Mouse (Mus musculus) embryonic facial prominence, embryonic 13.5 days (tissue): ENCODE results near the gene Krt35. TPM values are rescaled to one million over a fixed set of nuclear protein-coding genes. Genes with fewer than 3 reads are reported as not detected.

Experiments used
- ATAC-seq: fragments of 200-750 bp; cut with Nextera tagmentation; 2 replicates; pipeline ENCODE4 v1.8.0; 2017; ENCODE audit warnings: low read depth; ENCODE audit not compliant: insufficient number of reproducible peaks, insufficient read depth, low FRiP score, low TSS enrichment
- H3K27ac ChIP-seq: fragments of 300-500 bp; sonication (generic); 2 replicates; pipeline ENCODE4 v1.5.1; 2015; ENCODE audit warnings: moderate library complexity, mild to moderate bottlenecking, inconsistent platforms
- H3K27me3 ChIP-seq: fragments of 300-500 bp; sonication (generic); 2 replicates; pipeline ENCODE4 v1.6.1; 2015; ENCODE audit warnings: mild to moderate bottlenecking, inconsistent platforms
- H3K36me3 ChIP-seq: fragments of 300-500 bp; sonication (generic); 2 replicates; pipeline ENCODE4 v1.6.1; 2015; ENCODE audit warnings: mild to moderate bottlenecking, inconsistent platforms
- H3K4me1 ChIP-seq: fragments of 300-500 bp; sonication (generic); 2 replicates; pipeline ENCODE4 v1.6.1; 2015; ENCODE audit warnings: inconsistent platforms
- H3K4me2 ChIP-seq: fragments of 300-500 bp; sonication (generic); 2 replicates; pipeline ENCODE4 v1.6.1; 2015; ENCODE audit warnings: moderate library complexity, mild to moderate bottlenecking, inconsistent platforms
- H3K4me3 ChIP-seq: fragments of 300-500 bp; sonication (generic); 2 replicates; pipeline ENCODE4 v1.5.1; 2015; ENCODE audit warnings: mild to moderate bottlenecking, inconsistent platforms
- H3K9ac ChIP-seq: fragments of 300-500 bp; sonication (generic); 2 replicates; pipeline ENCODE4 v1.6.1; 2015; ENCODE audit warnings: mild to moderate bottlenecking, inconsistent platforms
- H3K9me3 ChIP-seq: fragments of 300-500 bp; sonication (generic); 2 replicates; pipeline ENCODE4 v1.6.1; 2016; ENCODE audit warnings: inconsistent platforms
- WGBS: fragments of 180-500 bp; shearing (Covaris S2); methylation state at CpG from one replicate; pipeline ENCODE4 v1.1.7; 2015; ENCODE audit warnings: mixed read lengths; 5-methylcytosine and 5-hydroxymethylcytosine counted together
- polyA plus RNA-seq: library from polyadenylated mRNA; unstranded; fragments of >200 nt; fragmentation: Nextera tagmentation; extraction: Ambion mirVana; gene quantifications from 2 replicates; pipeline ENCODE4 v1.2.1, GENCODE M21; 2015

The Krt35 gene
- polyA plus RNA-seq, 1 experiment from 2014 or later, result 1.5 TPM

GRCm38 (mm10) chr11:100058875-100059274 lies 37.2 kb downstream of the Krt35 start:
- H3K9ac ChIP-seq, result no peak overlapping the region
- H3K27ac ChIP-seq, result no peak overlapping the region
- WGBS, result 66% methylated on average over 8 of the region's 8 CpGs
- ATAC-seq, result no peak
- H3K4me1 ChIP-seq, result no peaks in the 10 kb centered on the region
- no peaks in the 10 kb centered on the region for H3K27me3 ChIP-seq
- H3K4me2 ChIP-seq, result no peak overlapping the region
- H3K4me3 ChIP-seq, result no peak overlapping the region
- no peaks in the 10 kb centered on the region for H3K36me3 ChIP-seq
- H3K9me3 ChIP-seq, result no peaks in the 10 kb centered on the region

- H3K4me2 ChIP-seq, result no peak overlapping the region
- no peaks in the 10 kb centered on the region for H3K27me3 ChIP-seq
- 70% methylated on average over 9 of the region's 9 CpGs for WGBS
- no peak overlapping the region for H3K27ac ChIP-seq
- no peak overlapping the region for H3K9ac ChIP-seq
- no peaks in the 10 kb centered on the region for H3K36me3 ChIP-seq
- ATAC-seq, result no peak
- H3K4me1 ChIP-seq, result no peaks in the 10 kb centered on the region
- no peak overlapping the region for H3K4me3 ChIP-seq
- no peaks in the 10 kb centered on the region for H3K9me3 ChIP-seq
Measured at GRCm38 (mm10) chr11:100055686-100056655, 40.1 kb downstream of the Krt35 start.

- 77% methylated on average over 3 of the region's 3 CpGs for WGBS
- ATAC-seq, result no peak
Measured at GRCm38 (mm10) chr11:100050451-100050850, 45.6 kb downstream of the Krt35 start, which contains the start of gene Krt31. Gene Krt31 (minus strand): TSS chr11:100050551.

GRCm38 (mm10) chr11:100047193-100047592 lies 48.8 kb downstream of the Krt35 start:
- Histone ChIP-seq H3K4me2 (no peak overlapping the region), H3K27me3 (no peaks in the 10 kb centered on the region), H3K4me3 (no peak overlapping the region), H3K9ac (no peak overlapping the region), H3K9me3 (no peaks in the 10 kb centered on the region), H3K36me3 (no peaks in the 10 kb centered on the region), H3K4me1 (no peaks in the 10 kb centered on the region), H3K27ac (no peak overlapping the region)
- 86% methylated on average over 2 of the region's 2 CpGs for WGBS
- no peak for ATAC-seq

More at GRCm38 (mm10) chr11:100050451-100050850, 45.6 kb downstream of the Krt35 start, which contains the start of gene Krt31:
- H3K9me3 ChIP-seq, result no peaks in the 10 kb centered on the region
- no peak within 1 kb of the TSS for H3K4me2 ChIP-seq
- H3K27me3 ChIP-seq, result no peaks in the 10 kb centered on the region
- no peaks in the 10 kb centered on the region for H3K36me3 ChIP-seq
- H3K4me3 ChIP-seq, result no peak within 1 kb of the TSS
- H3K4me1 ChIP-seq, result no peaks in the 10 kb centered on the region
- H3K27ac ChIP-seq, result no peak within 1 kb of the TSS
- H3K9ac ChIP-seq, result no peak within 1 kb of the TSS

- Histone ChIP-seq H3K27ac (no peak overlapping the region), H3K9ac (no peak overlapping the region), H3K4me2 (no peak overlapping the region), H3K4me3 (no peak overlapping the region), H3K27me3 (no peaks in the 10 kb centered on the region), H3K9me3 (no peaks in the 10 kb centered on the region), H3K36me3 (no peaks in the 10 kb centered on the region), H3K4me1 (no peaks in the 10 kb centered on the region)
- no peak for ATAC-seq
- 85% methylated on average over 6 of the region's 6 CpGs for WGBS
Measured at GRCm38 (mm10) chr11:100046303-100046866, 49.7 kb downstream of the Krt35 start.

Other genes with a start within 250 kb of the Krt35 start
- not detected in 2 replicates for gene Krtap4-16, start 244.6 kb downstream of the Krt35 start, polyA plus RNA-seq
- not detected in 2 replicates for gene Gm11568, start 238.3 kb downstream of the Krt35 start, polyA plus RNA-seq
- gene Gm11559, start 231.8 kb downstream of the Krt35 start, polyA plus RNA-seq, result not detected in 2 replicates
- not detected in 2 replicates for gene Krtap9-1, start 222.9 kb downstream of the Krt35 start, polyA plus RNA-seq
- gene Gm11567, start 217.1 kb downstream of the Krt35 start, polyA plus RNA-seq, result not detected in 2 replicates
- gene Krtap31-1, start 188.3 kb downstream of the Krt35 start, polyA plus RNA-seq, result not detected in 2 replicates
- not detected in 2 replicates for gene Gm11565, start 181.5 kb downstream of the Krt35 start, polyA plus RNA-seq
- not detected in 2 replicates for gene Krtap31-2, start 159.9 kb downstream of the Krt35 start, polyA plus RNA-seq
- not detected in 2 replicates for gene Krtap9-5, start 147.8 kb downstream of the Krt35 start, polyA plus RNA-seq
- gene Krtap29-1, start 117.2 kb downstream of the Krt35 start, polyA plus RNA-seq, result not detected in 2 replicates
- not detected in 2 replicates for gene Krtap16-1, start 109.6 kb downstream of the Krt35 start, polyA plus RNA-seq
- gene Krtap17-1, start 102.2 kb downstream of the Krt35 start, polyA plus RNA-seq, result 0.48 TPM in 2 replicates
- not detected in 2 replicates for gene Krt33a, start 80.0 kb downstream of the Krt35 start, polyA plus RNA-seq
- not detected in 2 replicates for gene Krt33b, start 66.4 kb downstream of the Krt35 start, polyA plus RNA-seq
- gene Krt34, start 54.7 kb downstream of the Krt35 start, polyA plus RNA-seq, result not detected in 2 replicates
- not detected in 2 replicates for gene Krt31, start 45.7 kb downstream of the Krt35 start, polyA plus RNA-seq
- gene Krt32, start 8.0 kb downstream of the Krt35 start, polyA plus RNA-seq, result 0.36 and 0.70 TPM in 2 replicates
- gene Krt36, start 9.4 kb upstream of the Krt35 start, polyA plus RNA-seq, result 0.15 TPM in 1 of 2 replicates, not detected in the other
- 1.1 and 2.2 TPM in 2 replicates for gene Krt13, start 25.3 kb upstream of the Krt35 start, polyA plus RNA-seq
- 314 and 354 TPM in 2 replicates for gene Krt15, start 39.7 kb upstream of the Krt35 start, polyA plus RNA-seq
- 44.6 and 57.3 TPM in 2 replicates for gene Krt19, start 52.4 kb upstream of the Krt35 start, polyA plus RNA-seq
- gene Krt9, start 97.0 kb upstream of the Krt35 start, polyA plus RNA-seq, result not detected in 2 replicates
- gene Krt14, start 111.3 kb upstream of the Krt35 start, polyA plus RNA-seq, result 574 and 670 TPM in 2 replicates
- 0.33 and 0.45 TPM in 2 replicates for gene Krt16, start 152.7 kb upstream of the Krt35 start, polyA plus RNA-seq
- 161 and 186 TPM in 2 replicates for gene Krt17, start 164.8 kb upstream of the Krt35 start, polyA plus RNA-seq
- 0.20 and 0.25 TPM in 2 replicates for gene Krt42, start 173.6 kb upstream of the Krt35 start, polyA plus RNA-seq
- 1,424 and 1,667 TPM in 2 replicates for gene Eif1, start 223.6 kb upstream of the Krt35 start, polyA plus RNA-seq
- gene Gast, start 238.2 kb upstream of the Krt35 start, polyA plus RNA-seq, result 1.2 TPM in 1 of 2 replicates, not detected in the other